Mouse (Mus musculus) gastrocnemius, postnatal 14 days (tissue): Measurements from ENCODE around the gene Cacng1. TPM values are rescaled to one million over a fixed set of nuclear protein-coding genes. Genes with fewer than 3 reads are reported as not detected.

Source experiments
- DNase-seq: peaks from one replicate; pipeline ENCODE4 v3.0.0; 2021; ENCODE audit warnings: mixed read lengths
- intact Hi-C: fragments of 180-260 bp; cut with DNase I; formaldehyde crosslinking; loops from one replicate; pipeline ENCODE4 v1.15.1; 2025; ENCODE audit warnings: low total_unique reads
- total RNA-seq, 2 experiments: library from RNA; stranded (reverse); gene quantifications; 2 replicates each; pipeline ENCODE4 v1.2.3; 2021

The Cacng1 gene
- total RNA-seq, 2 experiments from 2014 or later, result 332 to 394 TPM

GRCm38 (mm10) chr11:107674006-107674405, 42.3 kb downstream of the Cacng1 start:
- no peak for DNase-seq
- intact Hi-C loops, result no loop called here

- no peak for DNase-seq
Observed at GRCm38 (mm10) chr11:107668977-107669376, 47.3 kb downstream of the Cacng1 start.

GRCm38 (mm10) chr11:107668223-107668622, 48.1 kb downstream of the Cacng1 start:
- DNase-seq, result no peak
- intact Hi-C loops, result no loop called here

More at GRCm38 (mm10) chr11:107668977-107669376, 47.3 kb downstream of the Cacng1 start:
- intact Hi-C loops, result no loop called here

- DNase-seq, result no peak
- intact Hi-C loops, result no loop called here
Observed at GRCm38 (mm10) chr11:107667542-107667941, 48.8 kb downstream of the Cacng1 start.

GRCm38 (mm10) chr11:107662666-107663065, 53.7 kb downstream of the Cacng1 start:
- DNase-seq, result no peak
- intact Hi-C loops, result no loop called here

GRCm38 (mm10) chr11:107660452-107660851, 55.9 kb downstream of the Cacng1 start:
- intact Hi-C loops, result no loop called here
- no peak for DNase-seq

GRCm38 (mm10) chr11:107657117-107657516, 59.2 kb downstream of the Cacng1 start:
- DNase-seq, result no peak
- intact Hi-C loops, result no loop called here

GRCm38 (mm10) chr11:107655538-107655937, 60.8 kb downstream of the Cacng1 start:
- DNase-seq, result no peak
- intact Hi-C loops, result no loop called here

Other genes starting within 250 kb of the Cacng1 start
- 10 to 100 TPM; 57.4 to 66.8 TPM for gene Pitpnc1, start 245.8 kb downstream of the Cacng1 start, total RNA-seq
- 100 to 1,000 TPM; 105 to 106 TPM for gene Psmd12, start 237.0 kb downstream of the Cacng1 start, total RNA-seq
- gene Helz, start 168.6 kb downstream of the Cacng1 start, total RNA-seq, result 10 to 100 TPM; 14.0 to 17.3 TPM
- under 1 TPM; 0.37 to 0.53 TPM for gene Cacng4, start 78.0 kb upstream of the Cacng1 start, total RNA-seq
- gene Cacng5, start 198.5 kb upstream of the Cacng1 start, total RNA-seq, result under 1 TPM; 0.16 to 0.18 TPM